Mouse (Mus musculus): ENCODE results near the gene Vps53.

GRCm38 (mm10) chr11:76148055-76149008 is 31.1 kb downstream of the Vps53 start:
- TF ChIP-seq CTCF (IDR thresholded peaks at IDR 0.05; ENCODE audit: borderline replicate concordance, insufficient read depth, low read depth, low read length) (no peak), POLR2A (IDR thresholded peaks at IDR 0.05; ENCODE audit: borderline replicate concordance, insufficient read depth, low read length) (no peak)
